Mouse (Mus musculus): Measurements from ENCODE around the gene Mup6.

DNA sequence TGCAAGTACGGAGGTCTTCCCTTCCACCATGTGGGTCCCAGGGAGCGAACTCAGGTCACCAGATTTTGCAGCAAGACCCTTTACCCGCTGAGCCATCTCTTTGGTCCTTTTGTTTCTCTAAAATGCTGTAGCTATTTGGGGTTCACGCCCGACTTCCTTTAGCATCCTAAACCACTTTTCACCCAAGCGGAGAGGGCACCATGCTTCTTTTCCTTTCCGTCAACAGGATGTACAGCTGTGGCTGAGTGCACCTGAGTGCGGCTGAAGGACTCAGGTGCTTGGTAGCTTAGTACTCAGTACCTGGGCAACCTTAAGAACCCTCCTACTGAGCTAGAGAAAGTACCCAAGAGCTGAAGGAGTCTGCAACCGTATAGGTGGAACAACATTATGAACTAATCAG, 39.0 kb upstream of the Mup6 start:
- TF ChIP-seq CTCF (IDR thresholded peaks at IDR 0.05; ENCODE audit: borderline replicate concordance, insufficient read depth, low read depth, low read length) (no peak), POLR2A (IDR thresholded peaks at IDR 0.05; ENCODE audit: borderline replicate concordance, insufficient read depth, low read length) (no peak)
